Mouse (Mus musculus) embryonic facial prominence, embryonic 11.5 days (tissue): ENCODE measurements around the gene Jakmip3. TPM values are rescaled to one million over a fixed set of nuclear protein-coding genes. Genes with fewer than 3 reads are reported as not detected.

Experiments
- ATAC-seq: fragments of 200-750 bp; cut with Nextera tagmentation; replicated peaks from 2 replicates; pipeline ENCODE4 v1.8.0; 2017; ENCODE audit warnings: low read depth; ENCODE audit not compliant: insufficient number of reproducible peaks, low FRiP score, low TSS enrichment
- DNase-seq: peaks from one replicate; pipeline ENCODE4 v3.0.0-alpha.2; 2015; ENCODE audit warnings: low spot score
- H3K27ac ChIP-seq: fragments of 300-500 bp; sonication (generic); replicated peaks from 2 replicates; pipeline ENCODE4 v1.5.1; 2014; ENCODE audit warnings: mild to moderate bottlenecking, low read depth, low read length, control low read depth
- H3K27me3 ChIP-seq: fragments of 300-500 bp; sonication (generic); 2 replicates; pipeline ENCODE4 v1.6.1; 2014; ENCODE audit warnings: mild to moderate bottlenecking, low read length, moderate library complexity, mixed read lengths; ENCODE audit not compliant: control insufficient read depth, insufficient read depth
- H3K36me3 ChIP-seq: fragments of 300-500 bp; sonication (generic); replicated peaks from 2 replicates; pipeline ENCODE4 v1.6.1; 2014; ENCODE audit warnings: low read depth, mild to moderate bottlenecking, low read length, moderate library complexity, mixed read lengths; ENCODE audit not compliant: control insufficient read depth, insufficient read depth
- H3K4me1 ChIP-seq: fragments of 300-500 bp; sonication (generic); 2 replicates; pipeline ENCODE4 v1.6.1; 2014; ENCODE audit warnings: low read length, mixed read lengths; ENCODE audit not compliant: control insufficient read depth, insufficient read depth
- H3K4me2 ChIP-seq: fragments of 300-500 bp; sonication (generic); 2 replicates; pipeline ENCODE4 v1.6.1; 2014; ENCODE audit warnings: low read depth, mild to moderate bottlenecking, control low read depth, low read length, moderate library complexity
- H3K4me3 ChIP-seq: fragments of 300-500 bp; sonication (generic); 2 replicates; pipeline ENCODE4 v1.5.1; 2014; ENCODE audit warnings: low read depth, low read length, control low read depth
- H3K9ac ChIP-seq: fragments of 300-500 bp; sonication (generic); replicated peaks from 2 replicates; pipeline ENCODE4 v1.6.1; 2014; ENCODE audit warnings: mild to moderate bottlenecking, control low read depth, low read length
- H3K9me3 ChIP-seq: fragments of 300-500 bp; sonication (generic); replicated peaks from 2 replicates; pipeline ENCODE4 v1.6.1; 2016; ENCODE audit warnings: mild to moderate bottlenecking, low read length, inconsistent platforms, mixed read lengths; ENCODE audit not compliant: control insufficient read depth
- WGBS: fragments of 180-500 bp; shearing (Covaris S2); extraction: QIAGEN DNeasy Blood & Tissue Kit; methylation state at CpG from one replicate; pipeline ENCODE4 v1.1.7; 2014; 5-methylcytosine and 5-hydroxymethylcytosine counted together
- polyA plus RNA-seq: library from polyadenylated mRNA; unstranded; fragments of >200 nt; fragmentation: Nextera tagmentation; extraction: Ambion mirVana; gene quantifications from 2 replicates; pipeline ENCODE4 v1.2.1, GENCODE M21; 2014

The Jakmip3 gene
- polyA plus RNA-seq, 1 experiment from 2014 or later: 0.80 TPM

- H3K4me1 ChIP-seq: no peaks in the 10 kb centered on the region
- 54% methylated on average over 11 of the region's 11 CpGs for WGBS
- no peaks in the 10 kb centered on the region for H3K9me3 ChIP-seq
- DNase-seq (no peak), ATAC-seq (no peak)
- no peak overlapping the region for H3K27ac ChIP-seq
- H3K27me3 ChIP-seq: no peaks in the 10 kb centered on the region
- H3K36me3 ChIP-seq: no peaks in the 10 kb centered on the region
- no peak overlapping the region for H3K9ac ChIP-seq
- H3K4me3 ChIP-seq: no peak overlapping the region
- no peak overlapping the region for H3K4me2 ChIP-seq
Measured at GRCm38 (mm10) chr7:139016288-139016687, 75.8 kb downstream of the Jakmip3 start.

GRCm38 (mm10) chr7:139017249-139017903 is 76.8 kb downstream of the Jakmip3 start:
- H3K4me2 ChIP-seq: no peak overlapping the region
- DNase-seq (no peak), ATAC-seq (no peak)
- H3K9ac ChIP-seq: no peak overlapping the region
- no peaks in the 10 kb centered on the region for H3K9me3 ChIP-seq
- no peak overlapping the region for H3K27ac ChIP-seq
- H3K4me3 ChIP-seq: no peak overlapping the region
- H3K27me3 ChIP-seq: no peaks in the 10 kb centered on the region
- no peaks in the 10 kb centered on the region for H3K36me3 ChIP-seq
- 73% methylated on average over 15 of the region's 15 CpGs for WGBS
- H3K4me1 ChIP-seq: no peaks in the 10 kb centered on the region

GRCm38 (mm10) chr7:139020884-139021283 is 80.4 kb downstream of the Jakmip3 start:
- H3K9me3 ChIP-seq: no peaks in the 10 kb centered on the region
- WGBS: 5% methylated on average over 20 of the region's 20 CpGs
- H3K4me1 ChIP-seq: no peaks in the 10 kb centered on the region
- H3K27ac ChIP-seq: no peak overlapping the region
- ATAC-seq: no peak
- H3K9ac ChIP-seq: no peak overlapping the region
- H3K27me3 ChIP-seq: no peaks in the 10 kb centered on the region; the same call in 1 of the 2 replicates
- DNase-seq: no peak
- no peaks in the 10 kb centered on the region for H3K36me3 ChIP-seq
- no peak overlapping the region for H3K4me3 ChIP-seq
- H3K4me2 ChIP-seq: no peak overlapping the region

GRCm38 (mm10) chr7:139021326-139021725 is 80.8 kb downstream of the Jakmip3 start:
- H3K4me3 ChIP-seq: no peak overlapping the region
- WGBS: 52% methylated on average over 1 of the region's 1 CpGs
- no peak for DNase-seq
- H3K4me1 ChIP-seq: no peaks in the 10 kb centered on the region
- no peaks in the 10 kb centered on the region; the same call in 1 of the 2 replicates for H3K27me3 ChIP-seq
- H3K9me3 ChIP-seq: no peaks in the 10 kb centered on the region
- H3K4me2 ChIP-seq: no peak overlapping the region
- no peaks in the 10 kb centered on the region for H3K36me3 ChIP-seq
- H3K9ac ChIP-seq: no peak overlapping the region
- H3K27ac ChIP-seq: no peak overlapping the region
- no peak for ATAC-seq

- no peak for ATAC-seq
- no peak for DNase-seq
- Histone ChIP-seq H3K4me1 (no peaks in the 10 kb centered on the region), H3K9me3 (no peaks in the 10 kb centered on the region), H3K27me3 (no peaks in the 10 kb centered on the region; the same call in 1 of the 2 replicates), H3K4me3 (no peak overlapping the region), H3K36me3 (no peaks in the 10 kb centered on the region), H3K9ac (no peak overlapping the region), H3K27ac (no peak overlapping the region), H3K4me2 (no peak overlapping the region)
- WGBS: 61% methylated on average over 5 of the region's 5 CpGs
Measured at GRCm38 (mm10) chr7:139027136-139027535, 86.6 kb downstream of the Jakmip3 start.

- no peaks in the 10 kb centered on the region for H3K36me3 ChIP-seq
- no peak overlapping the region for H3K27ac ChIP-seq
- H3K4me2 ChIP-seq: no peak overlapping the region
- WGBS: 87% methylated on average over 4 of the region's 4 CpGs
- H3K4me3 ChIP-seq: no peak overlapping the region
- no peak for DNase-seq
- H3K9ac ChIP-seq: no peak overlapping the region
- no peaks in the 10 kb centered on the region for H3K4me1 ChIP-seq
- H3K27me3 ChIP-seq: no peaks in the 10 kb centered on the region
- H3K9me3 ChIP-seq: no peaks in the 10 kb centered on the region
- no peak for ATAC-seq
Measured at GRCm38 (mm10) chr7:139031215-139031614, 90.7 kb downstream of the Jakmip3 start.

GRCm38 (mm10) chr7:139063406-139063805 is 122.9 kb downstream of the Jakmip3 start:
- no peak for ATAC-seq

GRCm38 (mm10) chr7:139068182-139068623 is 127.7 kb downstream of the Jakmip3 start:
- WGBS: 2% methylated on average over 2 of the region's 2 CpGs
- H3K36me3 ChIP-seq: no peaks in the 10 kb centered on the region
- no peak overlapping the region for H3K27ac ChIP-seq

More at GRCm38 (mm10) chr7:139063406-139063805, 122.9 kb downstream of the Jakmip3 start:
- Histone ChIP-seq H3K36me3 (no peaks in the 10 kb centered on the region), H3K4me1 (no peaks in the 10 kb centered on the region), H3K4me3 (no peak overlapping the region), H3K27me3 (no peaks in the 10 kb centered on the region), H3K9me3 (no peaks in the 10 kb centered on the region), H3K9ac (no peak overlapping the region), H3K4me2 (no peak overlapping the region), H3K27ac (no peak overlapping the region)
- WGBS: 43% methylated on average over 4 of the region's 4 CpGs
- DNase-seq: peak; percentile 22

More at GRCm38 (mm10) chr7:139068182-139068623, 127.7 kb downstream of the Jakmip3 start:
- Histone ChIP-seq H3K4me3 (no peak overlapping the region), H3K9ac (no peak overlapping the region), H3K4me1 (no peaks in the 10 kb centered on the region), H3K4me2 (no peak overlapping the region), H3K9me3 (no peaks in the 10 kb centered on the region), H3K27me3 (no peaks in the 10 kb centered on the region)
- ATAC-seq: peak; percentile 79
- DNase-seq: peak; percentile 83
